Mouse (Mus musculus) kidney, adult 9 months (tissue): ENCODE measurements around the gene 1600002K03Rik.

Source experiments
- DNase-seq: peaks from one replicate; pipeline ENCODE4 v3.0.0; 2022

1600002K03Rik gene

GRCm38 (mm10) chr10:80168038-80168661 lies 4.6 kb upstream of the 1600002K03Rik start:
- peak; percentile 97 for DNase-seq

GRCm38 (mm10) chr10:80169070-80169469 lies 3.7 kb upstream of the 1600002K03Rik start:
- no peak for DNase-seq

GRCm38 (mm10) chr10:80169651-80170050 lies 3.1 kb upstream of the 1600002K03Rik start:
- DNase-seq = no peak

GRCm38 (mm10) chr10:80170052-80170451 lies 2.7 kb upstream of the 1600002K03Rik start:
- DNase-seq = peak; percentile 24

- DNase-seq = peak; percentile 33
Observed at GRCm38 (mm10) chr10:80170601-80171021, 2.1 kb upstream of the 1600002K03Rik start.

- no peak for DNase-seq
Observed at GRCm38 (mm10) chr10:80171252-80171651, 1.5 kb upstream of the 1600002K03Rik start.

GRCm38 (mm10) chr10:80171760-80172526 lies 801 bp upstream of the 1600002K03Rik start:
- peak; percentile 50 for DNase-seq

- peak; percentile 45 for DNase-seq
Observed at GRCm38 (mm10) chr10:80173358-80173757, 614 bp downstream of the 1600002K03Rik start.

GRCm38 (mm10) chr10:80173955-80174640 lies 1.4 kb downstream of the 1600002K03Rik start:
- DNase-seq = peak; percentile 26

GRCm38 (mm10) chr10:80174705-80175104 lies 2.0 kb downstream of the 1600002K03Rik start:
- peak; percentile 53 for DNase-seq

- peak; percentile 35 for DNase-seq
Observed at GRCm38 (mm10) chr10:80175536-80176269, 3.0 kb downstream of the 1600002K03Rik start.

GRCm38 (mm10) chr10:80176270-80176834 lies 3.6 kb downstream of the 1600002K03Rik start:
- DNase-seq = peak; percentile 44

- no peak for DNase-seq
Observed at GRCm38 (mm10) chr10:80177441-80178279, 4.9 kb downstream of the 1600002K03Rik start.

GRCm38 (mm10) chr10:80179068-80180051 lies 6.6 kb downstream of the 1600002K03Rik start, which contains the start of gene Efna2:
TSS of gene Efna2 (plus strand) at chr10:80179482.
- DNase-seq = peak; percentile 20

- no peak for DNase-seq
Observed at GRCm38 (mm10) chr10:80180288-80180687, 7.5 kb downstream of the 1600002K03Rik start.

GRCm38 (mm10) chr10:80180823-80181222 lies 8.1 kb downstream of the 1600002K03Rik start:
- no peak for DNase-seq

- DNase-seq = no peak
Observed at GRCm38 (mm10) chr10:80182547-80182946, 9.8 kb downstream of the 1600002K03Rik start.

- DNase-seq = no peak
Observed at GRCm38 (mm10) chr10:80186649-80187048, 13.9 kb downstream of the 1600002K03Rik start.

- no peak for DNase-seq
Observed at GRCm38 (mm10) chr10:80187739-80188138, 15.0 kb downstream of the 1600002K03Rik start.

- DNase-seq = no peak
Observed at GRCm38 (mm10) chr10:80188453-80189024, 15.8 kb downstream of the 1600002K03Rik start.
